Mouse (Mus musculus) heart, adult 2 months (tissue): ENCODE results near the gene Hdac4.

Experiments
- CTCF ChIP-seq: fragments of 200-600 bp; IDR thresholded peaks from 2 replicates; pipeline ENCODE4 v1.8.1; 2022; ENCODE audit warnings: antibody characterized with exemption, mild to moderate bottlenecking, moderate library complexity
- POLR2A ChIP-seq: fragments of 200-500 bp; IDR thresholded peaks from 2 replicates; pipeline ENCODE4 v1.6.1; 2011; ENCODE audit warnings: mild to moderate bottlenecking, low read depth, low read length, control low read depth; ENCODE audit not compliant: insufficient read depth

DNA sequence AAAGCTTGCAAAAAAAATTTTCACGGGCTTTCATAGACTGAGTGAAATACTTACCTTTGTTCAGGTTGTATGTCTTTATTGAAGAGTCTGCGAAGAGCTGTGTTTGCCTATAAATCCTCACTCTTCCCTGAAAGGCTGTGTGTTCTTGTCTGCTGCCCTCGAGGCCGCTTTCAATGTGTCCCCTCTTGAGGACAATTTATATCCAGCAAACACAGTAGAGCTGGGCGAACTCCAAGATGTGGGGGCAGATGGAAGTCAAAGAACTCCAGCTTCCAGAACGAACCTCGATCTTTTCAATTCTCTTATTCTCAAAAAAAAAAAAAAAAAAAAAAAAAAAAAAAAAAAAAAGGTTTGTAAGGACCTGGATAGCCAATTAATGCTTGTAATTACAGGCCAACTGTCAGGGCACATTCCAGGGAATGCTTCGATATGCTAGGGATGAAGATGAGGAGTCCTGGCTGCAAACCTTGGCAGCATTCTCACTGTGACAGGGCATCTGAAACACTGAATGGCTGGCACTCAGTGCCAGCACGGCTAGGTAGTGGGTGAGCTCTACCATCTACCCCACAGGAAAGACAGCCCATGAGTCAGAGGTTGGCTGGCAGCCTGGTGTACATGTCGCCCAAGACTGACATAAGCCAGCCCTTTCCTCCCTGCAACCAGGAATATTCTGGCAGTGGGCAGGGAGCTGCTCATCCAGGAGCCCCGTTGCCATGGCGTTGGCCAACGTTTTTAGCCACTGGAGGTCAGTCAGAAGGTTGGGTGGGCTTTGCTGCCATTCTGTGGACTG lies at the start of gene Hdac4:
- TF ChIP-seq CTCF: no peak
- TF ChIP-seq POLR2A: no peak
